Mouse (Mus musculus) erythroblast, embryonic 14.5 days (primary cell): ENCODE measurements around the gene Dnmt3a. TPM values are rescaled to one million over a fixed set of nuclear protein-coding genes. Genes with fewer than 3 reads are reported as not detected.

Source experiments
- H3K27me3 ChIP-seq: 2 replicates; pipeline ENCODE4 v1.6.1; 2012; ENCODE audit warnings: inconsistent platforms; ENCODE audit not compliant: control insufficient read depth
- H3K36me3 ChIP-seq: 2 replicates; pipeline ENCODE4 v1.6.1; 2012; ENCODE audit warnings: mild to moderate bottlenecking, inconsistent platforms; ENCODE audit not compliant: control insufficient read depth
- H3K4me1 ChIP-seq: 2 replicates; pipeline ENCODE4 v1.6.1; 2012; ENCODE audit warnings: inconsistent platforms; ENCODE audit not compliant: control insufficient read depth
- H3K4me3 ChIP-seq: replicated peaks from 2 replicates; pipeline ENCODE3; 2012; ENCODE audit warnings: moderate library complexity, mild to moderate bottlenecking, inconsistent platforms
- H3K9me3 ChIP-seq: 2 replicates; pipeline ENCODE4 v1.6.1; 2012; ENCODE audit warnings: low read length, inconsistent platforms, mixed read lengths; ENCODE audit not compliant: control insufficient read depth
- GATA1 ChIP-seq: IDR thresholded peaks from 2 replicates; pipeline ENCODE4 v1.6.1; 2012; ENCODE audit warnings: low read length, inconsistent platforms, mixed read lengths
- TAL1 ChIP-seq: IDR thresholded peaks from 3 replicates; pipeline ENCODE4 v1.6.1; 2012; ENCODE audit warnings: low read length, inconsistent platforms, mixed read lengths
- polyA plus RNA-seq: library from polyadenylated mRNA; stranded (reverse); fragments of >175 nt; gene quantifications from 2 replicates; pipeline ENCODE4 v1.2.3, GENCODE M21; 2012

The Dnmt3a gene
- polyA plus RNA-seq, 1 experiment: 0.16 TPM

- H3K36me3 ChIP-seq: no peaks in the 10 kb centered on the region
- H3K4me3 ChIP-seq: no peak overlapping the region
- H3K27me3 ChIP-seq: no peaks in the 10 kb centered on the region
- TF ChIP-seq GATA1 (no peak), TAL1 (no peak)
- H3K4me1 ChIP-seq: peaks cover 8% of the 10 kb centered on the region
- no peaks in the 10 kb centered on the region for H3K9me3 ChIP-seq
These were observed 19.3 kb downstream of the Dnmt3a start for GRCm38 (mm10) chr12:3824906-3825713.

GRCm38 (mm10) chr12:3825714-3826080 lies 19.9 kb downstream of the Dnmt3a start:
- peaks cover 8% of the 10 kb centered on the region for H3K4me1 ChIP-seq

GRCm38 (mm10) chr12:3827771-3828170 lies 22.0 kb downstream of the Dnmt3a start:
- Histone ChIP-seq H3K9me3 (no peaks in the 10 kb centered on the region), H3K4me3 (no peak overlapping the region), H3K36me3 (no peaks in the 10 kb centered on the region), H3K4me1 (peaks cover 8% of the 10 kb centered on the region), H3K27me3 (no peaks in the 10 kb centered on the region)
- TF ChIP-seq TAL1 (no peak), GATA1 (no peak)

More at GRCm38 (mm10) chr12:3825714-3826080, 19.9 kb downstream of the Dnmt3a start:
- no peaks in the 10 kb centered on the region for H3K36me3 ChIP-seq
- TF ChIP-seq TAL1: no peak
- no peak for TF ChIP-seq GATA1
- no peaks in the 10 kb centered on the region for H3K9me3 ChIP-seq
- no peak overlapping the region for H3K4me3 ChIP-seq
- H3K27me3 ChIP-seq: no peaks in the 10 kb centered on the region

- Histone ChIP-seq H3K4me1 (peaks cover 2% of the 10 kb centered on the region), H3K4me3 (no peak overlapping the region), H3K27me3 (no peaks in the 10 kb centered on the region), H3K36me3 (no peaks in the 10 kb centered on the region; the same call in 1 of the 2 replicates), H3K9me3 (no peaks in the 10 kb centered on the region)
- no peak for TF ChIP-seq TAL1
- TF ChIP-seq GATA1: no peak
These were observed 27.4 kb downstream of the Dnmt3a start for GRCm38 (mm10) chr12:3833059-3833760.

- no peaks in the 10 kb centered on the region for H3K9me3 ChIP-seq
- no peaks in the 10 kb centered on the region for H3K27me3 ChIP-seq
- H3K4me1 ChIP-seq: peaks cover 2% of the 10 kb centered on the region
- H3K36me3 ChIP-seq: no peaks in the 10 kb centered on the region; the same call in 1 of the 2 replicates
- H3K4me3 ChIP-seq: no peak overlapping the region
- TF ChIP-seq TAL1: no peak
These were observed 28.1 kb downstream of the Dnmt3a start for GRCm38 (mm10) chr12:3833851-3834273.

- TF ChIP-seq TAL1: no peak
- TF ChIP-seq GATA1: no peak
- Histone ChIP-seq H3K27me3 (no peaks in the 10 kb centered on the region), H3K4me3 (no peak overlapping the region), H3K4me1 (peaks cover 2% of the 10 kb centered on the region), H3K9me3 (no peaks in the 10 kb centered on the region), H3K36me3 (no peaks in the 10 kb centered on the region; the same call in 1 of the 2 replicates)
These were observed 28.8 kb downstream of the Dnmt3a start for GRCm38 (mm10) chr12:3834373-3835314.

GRCm38 (mm10) chr12:3835576-3835975 lies 29.8 kb downstream of the Dnmt3a start:
- peaks cover 2% of the 10 kb centered on the region for H3K4me1 ChIP-seq
- H3K4me3 ChIP-seq: no peak overlapping the region
- no peak for TF ChIP-seq TAL1
- no peak for TF ChIP-seq GATA1
- no peaks in the 10 kb centered on the region for H3K9me3 ChIP-seq
- no peaks in the 10 kb centered on the region for H3K27me3 ChIP-seq
- no peaks in the 10 kb centered on the region; the same call in 1 of the 2 replicates for H3K36me3 ChIP-seq

- Histone ChIP-seq H3K27me3 (no peaks in the 10 kb centered on the region), H3K4me1 (peaks cover 2% of the 10 kb centered on the region), H3K4me3 (no peak overlapping the region), H3K9me3 (no peaks in the 10 kb centered on the region), H3K36me3 (no peaks in the 10 kb centered on the region; the same call in 1 of the 2 replicates)
- no peak for TF ChIP-seq TAL1
- no peak for TF ChIP-seq GATA1
These were observed 31.4 kb downstream of the Dnmt3a start for GRCm38 (mm10) chr12:3837081-3837832.
